Mouse (Mus musculus) hindbrain, postnatal 0 days (tissue): ENCODE results near the gene Myg1. TPM values are rescaled to one million over a fixed set of nuclear protein-coding genes. Genes with fewer than 3 reads are reported as not detected.

Experiments used
- ATAC-seq: fragments of 200-750 bp; cut with Nextera tagmentation; 2 replicates; pipeline ENCODE4 v1.8.0; 2017; ENCODE audit warnings: mild to moderate bottlenecking, moderate TSS enrichment, moderate library complexity
- DNase-seq: peaks from one replicate; pipeline ENCODE4 v3.0.0-alpha.2; 2015; ENCODE audit warnings: low spot score
- H3K27ac ChIP-seq: fragments of 300-500 bp; sonication (generic); 2 replicates; pipeline ENCODE4 v1.5.1; 2014; ENCODE audit warnings: mild to moderate bottlenecking
- H3K27me3 ChIP-seq: fragments of 300-500 bp; sonication (generic); 2 replicates; pipeline ENCODE4 v1.6.1; 2014; ENCODE audit warnings: low read length, mixed read lengths; ENCODE audit not compliant: insufficient read depth
- H3K36me3 ChIP-seq: fragments of 300-500 bp; sonication (generic); 2 replicates; pipeline ENCODE4 v1.6.1; 2014; ENCODE audit warnings: low read length, mixed read lengths; ENCODE audit not compliant: insufficient read depth
- H3K4me1 ChIP-seq: fragments of 300-500 bp; sonication (generic); 2 replicates; pipeline ENCODE4 v1.6.1; 2014; ENCODE audit warnings: antibody characterized with exemption, low read length, mixed read lengths; ENCODE audit not compliant: insufficient read depth
- H3K4me2 ChIP-seq: fragments of 300-500 bp; sonication (generic); 2 replicates; pipeline ENCODE4 v1.6.1; 2014; ENCODE audit warnings: low read depth, mild to moderate bottlenecking, low read length, moderate library complexity, mixed read lengths
- H3K4me3 ChIP-seq: fragments of 300-500 bp; sonication (generic); 2 replicates; pipeline ENCODE4 v1.5.1; 2014; ENCODE audit warnings: low read length
- H3K9ac ChIP-seq: fragments of 300-500 bp; sonication (generic); replicated peaks from 2 replicates; pipeline ENCODE4 v1.6.1; 2014; ENCODE audit warnings: mild to moderate bottlenecking, low read length, moderate library complexity, mixed read lengths
- H3K9me3 ChIP-seq: fragments of 300-500 bp; sonication (generic); 2 replicates; pipeline ENCODE4 v1.6.1; 2016; ENCODE audit warnings: low read length, mixed read lengths
- CTCF ChIP-seq: IDR thresholded peaks from 2 replicates; pipeline ENCODE4 v1.5.1; 2016; ENCODE audit warnings: antibody characterized with exemption, control low read depth, low read depth
- WGBS: fragments of 180-500 bp; shearing (Covaris S2); extraction: QIAGEN DNeasy Blood & Tissue Kit; methylation state at CpG from one replicate; pipeline ENCODE4 v1.1.7; 2014; 5-methylcytosine and 5-hydroxymethylcytosine counted together
- polyA plus RNA-seq: library from polyadenylated mRNA; unstranded; fragments of >200 nt; fragmentation: Nextera tagmentation; extraction: Ambion mirVana; gene quantifications from 2 replicates; pipeline ENCODE4 v1.2.1, GENCODE M21; 2015
- total RNA-seq: library from RNA; depleted of rRNA; stranded (reverse); fragments of >200 nt; gene quantifications from 2 replicates; pipeline ENCODE4 v1.2.3, GENCODE M21; 2014

Gene Myg1
- total and polyA plus RNA-seq, 2 experiments from 2014 or later, result 58.0 to 79.8 TPM

DNA sequence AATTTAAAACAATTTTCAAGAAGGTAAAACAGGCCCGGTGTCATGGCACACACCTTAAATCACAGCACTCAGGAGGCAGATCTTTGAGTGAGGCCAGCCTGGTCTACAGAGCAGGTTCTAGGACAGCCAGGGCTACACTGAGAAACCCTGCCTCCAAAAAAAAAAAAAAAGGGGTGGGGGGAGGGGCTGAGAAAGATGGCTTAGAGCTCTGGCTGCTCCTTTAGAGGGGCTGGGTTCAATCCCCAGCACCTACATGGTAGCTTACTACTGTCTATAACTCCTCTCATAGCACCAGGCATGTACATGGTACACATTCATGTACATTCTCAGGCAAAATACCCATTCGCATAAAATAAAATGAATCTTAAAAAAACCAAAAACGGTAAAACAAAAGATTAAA, 13.0 kb downstream of the Myg1 start:
- ATAC-seq, result no peak
- Histone ChIP-seq H3K9ac (no peak overlapping the region), H3K4me3 (no peak overlapping the region), H3K4me2 (no peak overlapping the region), H3K9me3 (no peaks in the 10 kb centered on the region), H3K27me3 (no peaks in the 10 kb centered on the region), H3K36me3 (peaks cover 13% of the 10 kb centered on the region; the same call in 1 of the 2 replicates), H3K4me1 (no peaks in the 10 kb centered on the region), H3K27ac (no peak overlapping the region)
- TF ChIP-seq CTCF, result no peak
- WGBS, result 90% methylated on average over 3 of the region's 3 CpGs
- DNase-seq, result no peak

- Histone ChIP-seq H3K27me3 (no peaks in the 10 kb centered on the region), H3K27ac (no peak overlapping the region), H3K4me2 (no peak overlapping the region), H3K4me1 (peaks cover 5% of the 10 kb centered on the region), H3K9me3 (no peaks in the 10 kb centered on the region), H3K9ac (no peak overlapping the region), H3K36me3 (0 out of 2 replicates have a peak, but pooled peaks cover 9% of the 10 kb centered on the region), H3K4me3 (no peak overlapping the region)
- TF ChIP-seq CTCF, result no peak
- no peak for DNase-seq
- 81% methylated on average over 4 of the region's 4 CpGs for WGBS
- no peak for ATAC-seq
These were observed 14.9 kb downstream of the Myg1 start for GRCm38 (mm10) chr15:102346444-102346843.

DNA sequence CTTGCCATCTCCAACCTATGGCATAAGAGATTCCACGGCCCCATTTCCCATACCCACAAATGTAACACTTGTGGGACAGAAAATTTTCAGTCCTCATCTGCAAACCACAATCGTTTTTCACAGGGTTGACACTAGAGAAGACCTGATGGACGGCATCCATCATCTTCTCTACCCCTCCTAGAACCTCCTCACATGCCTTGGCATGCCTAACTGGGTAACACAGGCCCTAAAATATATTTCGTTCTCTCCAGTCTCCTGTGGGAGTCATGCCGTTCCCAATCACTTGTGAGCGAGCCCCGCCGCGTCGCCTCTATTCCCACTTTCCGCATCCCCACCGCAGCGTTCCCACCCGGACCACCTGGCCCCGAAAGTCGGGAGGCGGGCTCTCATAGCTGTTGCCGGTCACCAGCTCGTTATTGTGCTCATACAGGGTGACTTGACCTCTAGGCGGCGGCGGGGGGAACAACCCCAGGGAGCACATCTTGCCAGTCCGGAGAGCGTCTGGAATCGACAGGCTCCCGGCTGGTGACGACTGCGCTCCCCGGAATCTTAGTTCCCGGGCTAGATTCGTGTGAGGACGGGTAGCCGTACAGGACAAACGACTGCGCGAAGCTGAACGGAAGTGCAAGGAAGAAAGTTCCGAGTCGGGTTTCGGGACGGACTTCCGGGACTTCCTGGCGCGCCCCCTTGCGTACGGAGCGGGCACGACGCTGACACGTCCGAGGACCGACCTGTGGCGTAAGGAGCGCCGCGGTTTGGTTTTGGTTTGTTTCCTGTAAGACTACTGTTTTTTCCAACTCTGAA, 18.8 kb downstream of the Myg1 start, which contains the start of gene Aaas:
Aaas (minus strand) TSS at position 634 of the 804 bp plus-strand sequence.
- DNase-seq, result peak; percentile 98
- H3K27me3 ChIP-seq, result no peaks in the 10 kb centered on the region
- WGBS, result 1% methylated on average over 56 of the region's 56 CpGs
- 0 out of 2 replicates have a peak, but pooled peaks cover 4% of the 10 kb centered on the region for H3K36me3 ChIP-seq
- peaks cover 5% of the 10 kb centered on the region for H3K4me1 ChIP-seq
- H3K9ac ChIP-seq, result peak within 1 kb of the TSS; percentile 58
- H3K27ac ChIP-seq, result peak within 1 kb of the TSS; percentile 66; the same call in 1 of the 2 replicates
- peak within 1 kb of the TSS; percentile 83 for H3K4me2 ChIP-seq
- H3K4me3 ChIP-seq, result peak within 1 kb of the TSS; percentile 54
- H3K9me3 ChIP-seq, result no peaks in the 10 kb centered on the region
- ATAC-seq, result peak; percentile 91
- TF ChIP-seq CTCF, result peak; percentile 92

DNA sequence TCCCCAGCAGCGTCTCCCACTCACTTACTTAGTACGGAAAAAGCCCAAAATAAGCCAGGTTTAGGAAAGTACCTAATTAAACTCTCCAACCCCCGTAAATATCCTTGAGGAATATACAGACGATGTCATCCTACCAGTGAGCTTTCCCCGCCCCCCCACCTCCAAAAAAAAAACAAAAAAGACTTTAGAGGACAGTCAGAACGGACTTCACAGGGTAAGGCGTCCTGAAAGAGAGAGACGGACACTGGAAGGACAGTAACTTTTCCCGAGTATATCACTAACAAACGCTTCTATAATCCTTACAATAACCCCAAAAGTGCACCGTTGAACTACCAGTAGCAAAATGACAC, 19.4 kb downstream of the Myg1 start:
- peak overlapping the region; percentile 83 for H3K4me2 ChIP-seq
- H3K9me3 ChIP-seq, result no peaks in the 10 kb centered on the region
- peak overlapping the region; percentile 54 for H3K4me3 ChIP-seq
- peaks cover 5% of the 10 kb centered on the region for H3K4me1 ChIP-seq
- peak overlapping the region; percentile 58 for H3K9ac ChIP-seq
- WGBS, result 12% methylated on average over 11 of the region's 11 CpGs
- ATAC-seq (peak; percentile 51), DNase-seq (no peak)
- H3K36me3 ChIP-seq, result no peaks in the 10 kb centered on the region
- H3K27me3 ChIP-seq, result no peaks in the 10 kb centered on the region
- peak overlapping the region; percentile 66; the same call in 1 of the 2 replicates for H3K27ac ChIP-seq
- TF ChIP-seq CTCF, result no peak

- Histone ChIP-seq H3K9me3 (no peaks in the 10 kb centered on the region), H3K4me1 (peaks cover 5% of the 10 kb centered on the region), H3K9ac (no peak overlapping the region), H3K4me2 (no peak overlapping the region), H3K4me3 (no peak overlapping the region), H3K27ac (no peak overlapping the region), H3K27me3 (peaks cover 6% of the 10 kb centered on the region; the same call in 1 of the 2 replicates), H3K36me3 (no peaks in the 10 kb centered on the region)
- DNase-seq, result no peak
- 67% methylated on average over 2 of the region's 2 CpGs for WGBS
- TF ChIP-seq CTCF, result peak; percentile 15; the same call in 1 of the 2 replicates
- no peak for ATAC-seq
These were observed 20.7 kb downstream of the Myg1 start for GRCm38 (mm10) chr15:102352177-102352576.

- H3K9ac ChIP-seq, result no peak overlapping the region
- peaks cover 13% of the 10 kb centered on the region for H3K4me1 ChIP-seq
- H3K27ac ChIP-seq, result no peak overlapping the region
- TF ChIP-seq CTCF, result peak; percentile 9; the same call in 1 of the 2 replicates
- H3K4me3 ChIP-seq, result no peak overlapping the region
- H3K9me3 ChIP-seq, result no peaks in the 10 kb centered on the region
- DNase-seq (no peak), ATAC-seq (no peak)
- H3K4me2 ChIP-seq, result no peak overlapping the region
- no peaks in the 10 kb centered on the region for H3K36me3 ChIP-seq
- WGBS, result 84% methylated on average over 2 of the region's 2 CpGs
- H3K27me3 ChIP-seq, result peaks cover 22% of the 10 kb centered on the region
These were observed 22.5 kb downstream of the Myg1 start for GRCm38 (mm10) chr15:102353986-102354385.
